Mouse (Mus musculus): ENCODE data around the gene Galnt14. TPM values are rescaled to one million over a fixed set of nuclear protein-coding genes. Genes with fewer than 3 reads are reported as not detected.

The Galnt14 gene
- polyA plus RNA-seq, 1 experiment from 2014 or later = 0.30 TPM

- Histone ChIP-seq H3K36me3 (ENCODE audit: control insufficient read depth, insufficient read depth, low read length) (no peaks in the 10 kb centered on the region), H3K4me1 (ENCODE audit: control insufficient read depth, insufficient read depth, low read length) (no peaks in the 10 kb centered on the region), H3K9me3 (replicated peaks; ENCODE audit: control insufficient read depth, low read length) (no peaks in the 10 kb centered on the region), H3K4me3 (replicated peaks; ENCODE audit: low read length) (no peak overlapping the region), H3K27ac (ENCODE audit: low read length) (no peak overlapping the region), H3K9ac (ENCODE audit: low read length) (no peak overlapping the region), H3K4me2 (ENCODE audit: low read depth, low read length) (no peak overlapping the region), H3K27me3 (ENCODE audit: control insufficient read depth, insufficient read depth, low read length) (no peaks in the 10 kb centered on the region)
- WGBS = 85% methylated on average over 9 of the region's 9 CpGs
- ATAC-seq (ENCODE audit: insufficient read depth, low FRiP score) = no peak
Observed at GRCm38 (mm10) chr17:73541911-73542310, 168.3 kb downstream of the Galnt14 start.

GRCm38 (mm10) chr17:73541233-73541570 is 169.1 kb downstream of the Galnt14 start:
- no peak overlapping the region for H3K9ac ChIP-seq (ENCODE audit: low read length)
- no peaks in the 10 kb centered on the region for H3K4me1 ChIP-seq (ENCODE audit: control insufficient read depth, insufficient read depth, low read length)
- no peak overlapping the region for H3K4me2 ChIP-seq (ENCODE audit: low read depth, low read length)
- no peak overlapping the region for H3K4me3 ChIP-seq (replicated peaks; ENCODE audit: low read length)
- no peak for ATAC-seq (ENCODE audit: insufficient read depth, low FRiP score)
- no peak overlapping the region for H3K27ac ChIP-seq (ENCODE audit: low read length)
- H3K36me3 ChIP-seq (ENCODE audit: control insufficient read depth, insufficient read depth, low read length) = no peaks in the 10 kb centered on the region
- H3K27me3 ChIP-seq (ENCODE audit: control insufficient read depth, insufficient read depth, low read length) = no peaks in the 10 kb centered on the region
- H3K9me3 ChIP-seq (replicated peaks; ENCODE audit: control insufficient read depth, low read length) = no peaks in the 10 kb centered on the region
- 20% methylated on average over 1 of the region's 1 CpGs for WGBS

- H3K27me3 ChIP-seq (ENCODE audit: control insufficient read depth, insufficient read depth, low read length) = no peaks in the 10 kb centered on the region
- no peak for ATAC-seq (ENCODE audit: insufficient read depth, low FRiP score)
Observed at GRCm38 (mm10) chr17:73540409-73541232, 169.6 kb downstream of the Galnt14 start.

GRCm38 (mm10) chr17:73531896-73532295 is 178.4 kb downstream of the Galnt14 start:
- no peak overlapping the region for H3K4me2 ChIP-seq (ENCODE audit: low read depth, low read length)
- H3K27ac ChIP-seq (ENCODE audit: low read length) = no peak overlapping the region
- WGBS = 80% methylated on average over 2 of the region's 2 CpGs
- H3K4me1 ChIP-seq (ENCODE audit: control insufficient read depth, insufficient read depth, low read length) = no peaks in the 10 kb centered on the region
- H3K9ac ChIP-seq (ENCODE audit: low read length) = no peak overlapping the region
- H3K9me3 ChIP-seq (replicated peaks; ENCODE audit: control insufficient read depth, low read length) = no peaks in the 10 kb centered on the region
- H3K36me3 ChIP-seq (ENCODE audit: control insufficient read depth, insufficient read depth, low read length) = no peaks in the 10 kb centered on the region
- no peak overlapping the region for H3K4me3 ChIP-seq (replicated peaks; ENCODE audit: low read length)
- ATAC-seq (ENCODE audit: insufficient read depth, low FRiP score) = no peak
- H3K27me3 ChIP-seq (ENCODE audit: control insufficient read depth, insufficient read depth, low read length) = no peaks in the 10 kb centered on the region

More at GRCm38 (mm10) chr17:73540409-73541232, 169.6 kb downstream of the Galnt14 start:
- no peak overlapping the region for H3K9ac ChIP-seq (ENCODE audit: low read length)
- H3K9me3 ChIP-seq (replicated peaks; ENCODE audit: control insufficient read depth, low read length) = no peaks in the 10 kb centered on the region
- H3K4me2 ChIP-seq (ENCODE audit: low read depth, low read length) = no peak overlapping the region
- H3K27ac ChIP-seq (ENCODE audit: low read length) = no peak overlapping the region
- WGBS = 28% methylated on average over 14 of the region's 14 CpGs
- H3K4me1 ChIP-seq (ENCODE audit: control insufficient read depth, insufficient read depth, low read length) = no peaks in the 10 kb centered on the region
- H3K36me3 ChIP-seq (ENCODE audit: control insufficient read depth, insufficient read depth, low read length) = no peaks in the 10 kb centered on the region
- no peak overlapping the region for H3K4me3 ChIP-seq (replicated peaks; ENCODE audit: low read length)

- Histone ChIP-seq H3K4me1 (ENCODE audit: control insufficient read depth, insufficient read depth, low read length) (no peaks in the 10 kb centered on the region), H3K9me3 (replicated peaks; ENCODE audit: control insufficient read depth, low read length) (no peaks in the 10 kb centered on the region), H3K27ac (ENCODE audit: low read length) (no peak overlapping the region), H3K9ac (ENCODE audit: low read length) (no peak overlapping the region), H3K27me3 (ENCODE audit: control insufficient read depth, insufficient read depth, low read length) (no peaks in the 10 kb centered on the region), H3K4me2 (ENCODE audit: low read depth, low read length) (no peak overlapping the region), H3K4me3 (replicated peaks; ENCODE audit: low read length) (no peak overlapping the region), H3K36me3 (ENCODE audit: control insufficient read depth, insufficient read depth, low read length) (no peaks in the 10 kb centered on the region)
- WGBS = 89% methylated on average over 7 of the region's 7 CpGs
- ATAC-seq (ENCODE audit: insufficient read depth, low FRiP score) = no peak
Observed at GRCm38 (mm10) chr17:73522169-73522568, 188.1 kb downstream of the Galnt14 start.

- no peaks in the 10 kb centered on the region for H3K36me3 ChIP-seq (ENCODE audit: control insufficient read depth, insufficient read depth, low read length)
- H3K27ac ChIP-seq (ENCODE audit: low read length) = no peak overlapping the region
- H3K4me3 ChIP-seq (replicated peaks; ENCODE audit: low read length) = no peak overlapping the region
- H3K27me3 ChIP-seq (ENCODE audit: control insufficient read depth, insufficient read depth, low read length) = no peaks in the 10 kb centered on the region
- ATAC-seq (ENCODE audit: insufficient read depth, low FRiP score) = no peak
- no peaks in the 10 kb centered on the region for H3K9me3 ChIP-seq (replicated peaks; ENCODE audit: control insufficient read depth, low read length)
- no peaks in the 10 kb centered on the region for H3K4me1 ChIP-seq (ENCODE audit: control insufficient read depth, insufficient read depth, low read length)
- no peak overlapping the region for H3K9ac ChIP-seq (ENCODE audit: low read length)
- no peak overlapping the region for H3K4me2 ChIP-seq (ENCODE audit: low read depth, low read length)
- WGBS = 79% methylated on average over 5 of the region's 5 CpGs
Observed at GRCm38 (mm10) chr17:73519350-73519749, 190.9 kb downstream of the Galnt14 start.

- no peak for ATAC-seq (ENCODE audit: insufficient read depth, low FRiP score)
- no peak overlapping the region for H3K9ac ChIP-seq (ENCODE audit: low read length)
- no peak overlapping the region for H3K4me3 ChIP-seq (replicated peaks; ENCODE audit: low read length)
- no peaks in the 10 kb centered on the region for H3K4me1 ChIP-seq (ENCODE audit: control insufficient read depth, insufficient read depth, low read length)
- WGBS = 83% methylated on average over 1 of the region's 1 CpGs
- H3K36me3 ChIP-seq (ENCODE audit: control insufficient read depth, insufficient read depth, low read length) = no peaks in the 10 kb centered on the region
- no peak overlapping the region for H3K4me2 ChIP-seq (ENCODE audit: low read depth, low read length)
- no peaks in the 10 kb centered on the region for H3K9me3 ChIP-seq (replicated peaks; ENCODE audit: control insufficient read depth, low read length)
- H3K27me3 ChIP-seq (ENCODE audit: control insufficient read depth, insufficient read depth, low read length) = no peaks in the 10 kb centered on the region
- no peak overlapping the region for H3K27ac ChIP-seq (ENCODE audit: low read length)
Observed at GRCm38 (mm10) chr17:73518359-73518758, 191.9 kb downstream of the Galnt14 start.

GRCm38 (mm10) chr17:73515506-73515905 is 194.7 kb downstream of the Galnt14 start:
- WGBS = 85% methylated on average over 3 of the region's 3 CpGs
- no peak overlapping the region for H3K9ac ChIP-seq (ENCODE audit: low read length)
- no peak for ATAC-seq (ENCODE audit: insufficient read depth, low FRiP score)
- H3K4me1 ChIP-seq (ENCODE audit: control insufficient read depth, insufficient read depth, low read length) = no peaks in the 10 kb centered on the region
- H3K4me2 ChIP-seq (ENCODE audit: low read depth, low read length) = no peak overlapping the region
- H3K27ac ChIP-seq (ENCODE audit: low read length) = no peak overlapping the region
- no peaks in the 10 kb centered on the region for H3K27me3 ChIP-seq (ENCODE audit: control insufficient read depth, insufficient read depth, low read length)
- no peaks in the 10 kb centered on the region for H3K36me3 ChIP-seq (ENCODE audit: control insufficient read depth, insufficient read depth, low read length)
- H3K4me3 ChIP-seq (replicated peaks; ENCODE audit: low read length) = no peak overlapping the region
- no peaks in the 10 kb centered on the region for H3K9me3 ChIP-seq (replicated peaks; ENCODE audit: control insufficient read depth, low read length)

- 89% methylated on average over 1 of the region's 1 CpGs for WGBS
- no peak for ATAC-seq (ENCODE audit: insufficient read depth, low FRiP score)
Observed at GRCm38 (mm10) chr17:73514862-73515261, 195.4 kb downstream of the Galnt14 start.

More at GRCm38 (mm10) chr17:73514862-73515261, 195.4 kb downstream of the Galnt14 start:
- no peaks in the 10 kb centered on the region for H3K36me3 ChIP-seq (ENCODE audit: control insufficient read depth, insufficient read depth, low read length)
- no peak overlapping the region for H3K9ac ChIP-seq (ENCODE audit: low read length)
- H3K27me3 ChIP-seq (ENCODE audit: control insufficient read depth, insufficient read depth, low read length) = no peaks in the 10 kb centered on the region
- no peak overlapping the region for H3K4me2 ChIP-seq (ENCODE audit: low read depth, low read length)
- no peak overlapping the region for H3K4me3 ChIP-seq (replicated peaks; ENCODE audit: low read length)
- no peaks in the 10 kb centered on the region for H3K9me3 ChIP-seq (replicated peaks; ENCODE audit: control insufficient read depth, low read length)
- no peaks in the 10 kb centered on the region for H3K4me1 ChIP-seq (ENCODE audit: control insufficient read depth, insufficient read depth, low read length)
- H3K27ac ChIP-seq (ENCODE audit: low read length) = no peak overlapping the region

Data from stomach, embryonic 16.5 days (tissue).